Mouse (Mus musculus): Measurements from ENCODE around the gene Hs6st2. TPM values are rescaled to one million over a fixed set of nuclear protein-coding genes. Genes with fewer than 3 reads are reported as not detected.

The Hs6st2 gene
- total and polyA plus RNA-seq, 3 experiments, result not detected

DNA sequence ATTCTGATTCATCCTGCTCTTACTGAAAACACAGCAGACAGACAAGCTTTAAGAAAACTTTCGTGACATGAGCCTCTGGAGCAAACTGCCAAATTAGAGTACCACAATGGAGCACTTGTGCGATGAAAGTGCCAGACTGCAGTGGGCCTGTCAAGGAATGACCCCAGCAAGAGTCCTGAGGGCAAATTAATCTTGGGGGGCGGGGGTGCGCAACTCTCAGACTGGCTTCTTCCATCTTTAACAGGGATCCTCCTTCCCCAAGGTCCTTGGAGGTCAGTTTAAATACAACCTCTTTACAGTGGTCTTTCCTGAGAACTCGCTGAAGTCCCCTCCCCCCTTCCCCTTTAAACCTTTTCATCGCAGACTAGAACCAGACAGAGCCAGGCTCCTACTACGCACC, 45.9 kb downstream of the Hs6st2 start:
- Histone ChIP-seq H3K27ac (ENCODE audit: control insufficient read depth, low read depth, low read length) (no peak overlapping the region), H3K9ac (ENCODE audit: control insufficient read depth, low read depth, low read length, poor library complexity, severe bottlenecking) (no peak overlapping the region)

DNA sequence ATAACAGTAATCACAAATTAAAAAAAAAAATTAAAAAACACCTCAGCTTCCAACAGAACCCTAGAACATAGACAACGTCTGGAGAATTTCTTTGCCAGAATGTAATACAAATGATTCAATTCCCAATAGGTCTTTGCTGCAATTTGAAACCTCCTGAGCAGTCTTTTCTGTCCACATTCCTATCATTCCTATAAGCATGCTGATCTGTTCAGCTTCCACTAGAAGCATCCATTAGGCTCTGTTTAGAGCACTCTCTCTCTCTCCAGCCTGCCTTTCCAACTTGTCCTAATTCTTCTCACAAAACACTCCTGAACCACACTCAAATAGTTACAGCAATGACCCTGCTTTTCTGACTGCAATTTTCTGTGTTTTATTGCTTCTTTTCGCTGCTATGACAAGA, 50.3 kb downstream of the Hs6st2 start:
- no peak for DNase-seq (ENCODE audit: low read depth, low spot score)
- no peak overlapping the region for H3K9ac ChIP-seq (ENCODE audit: control insufficient read depth, low read depth, low read length, poor library complexity, severe bottlenecking)
- no peaks in the 10 kb centered on the region for H3K27me3 ChIP-seq (ENCODE audit: control insufficient read depth in 1 of 2, insufficient read depth in 2 of 2, low read length in 2 of 2)
- TF ChIP-seq SMC3 (IDR thresholded peaks at IDR 0.05; ENCODE audit: low read depth, low read length), result no peak
- TF ChIP-seq MYB (IDR thresholded peaks at IDR 0.05; ENCODE audit: low read depth, low read length), result no peak
- TF ChIP-seq UBTF (IDR thresholded peaks at IDR 0.05; ENCODE audit: borderline replicate concordance, insufficient read depth, low read depth, low read length), result no peak
- no peak for TF ChIP-seq E2F4 (IDR thresholded peaks at IDR 0.05; ENCODE audit: borderline replicate concordance, low read depth, low read length)
- TF ChIP-seq ELF1 (IDR thresholded peaks at IDR 0.05; ENCODE audit: low read depth, low read length), result no peak
- no peaks in the 10 kb centered on the region for H3K36me3 ChIP-seq (ENCODE audit: control insufficient read depth in 1 of 2, insufficient read depth in 2 of 2, low read length in 2 of 2)
- H3K79me2 ChIP-seq (ENCODE audit: control insufficient read depth, insufficient read depth, low read length, poor library complexity), result no peaks in the 10 kb centered on the region
- H3K27ac ChIP-seq (ENCODE audit: control insufficient read depth, low read depth, low read length), result no peak overlapping the region
- no peak overlapping the region for H3K4me3 ChIP-seq (ENCODE audit: control insufficient read depth in 1 of 2, insufficient read depth in 1 of 2, low read depth in 2 of 2, low read length in 2 of 2)
- no peaks in the 10 kb centered on the region for H3K9me3 ChIP-seq (replicated peaks; ENCODE audit: insufficient read depth, low read length)
- H3K4me1 ChIP-seq (ENCODE audit: control insufficient read depth in 1 of 2, insufficient read depth in 2 of 2, low read length in 2 of 2), result no peaks in the 10 kb centered on the region

More for the DNA sequence above, 45.9 kb downstream of the Hs6st2 start:
- Histone ChIP-seq H3K79me2 (ENCODE audit: control insufficient read depth, insufficient read depth, low read length, poor library complexity) (no peaks in the 10 kb centered on the region), H3K4me3 (ENCODE audit: control insufficient read depth in 1 of 2, insufficient read depth in 1 of 2, low read depth in 2 of 2, low read length in 2 of 2) (no peak overlapping the region), H3K36me3 (ENCODE audit: control insufficient read depth in 1 of 2, insufficient read depth in 2 of 2, low read length in 2 of 2) (no peaks in the 10 kb centered on the region), H3K27me3 (ENCODE audit: control insufficient read depth in 1 of 2, insufficient read depth in 2 of 2, low read length in 2 of 2) (no peaks in the 10 kb centered on the region), H3K4me1 (ENCODE audit: control insufficient read depth in 1 of 2, insufficient read depth in 2 of 2, low read length in 2 of 2) (no peaks in the 10 kb centered on the region), H3K9me3 (replicated peaks; ENCODE audit: insufficient read depth, low read length) (no peaks in the 10 kb centered on the region)
- DNase-seq (ENCODE audit: low read depth, low spot score), result no peak
- TF ChIP-seq POLR2AphosphoS5 (IDR thresholded peaks at IDR 0.05; ENCODE audit: borderline replicate concordance, low read depth, low read length), result no peak
- TF ChIP-seq ZC3H11A (IDR thresholded peaks at IDR 0.05; ENCODE audit: low read depth, low read length), result no peak
- TF ChIP-seq MYB (IDR thresholded peaks at IDR 0.05; ENCODE audit: low read depth, low read length), result no peak
- TF ChIP-seq MAX (IDR thresholded peaks at IDR 0.05; ENCODE audit: low read length), result no peak
- TF ChIP-seq POLR2A (IDR thresholded peaks at IDR 0.05; ENCODE audit: control insufficient read depth in 1 of 2, insufficient read depth in 1 of 2, low read depth in 1 of 2, low read length in 2 of 2, poor library complexity in 1 of 2), result no peak
- TF ChIP-seq GABPA (IDR thresholded peaks at IDR 0.05; ENCODE audit: low read depth, low read length), result no peak

DNA sequence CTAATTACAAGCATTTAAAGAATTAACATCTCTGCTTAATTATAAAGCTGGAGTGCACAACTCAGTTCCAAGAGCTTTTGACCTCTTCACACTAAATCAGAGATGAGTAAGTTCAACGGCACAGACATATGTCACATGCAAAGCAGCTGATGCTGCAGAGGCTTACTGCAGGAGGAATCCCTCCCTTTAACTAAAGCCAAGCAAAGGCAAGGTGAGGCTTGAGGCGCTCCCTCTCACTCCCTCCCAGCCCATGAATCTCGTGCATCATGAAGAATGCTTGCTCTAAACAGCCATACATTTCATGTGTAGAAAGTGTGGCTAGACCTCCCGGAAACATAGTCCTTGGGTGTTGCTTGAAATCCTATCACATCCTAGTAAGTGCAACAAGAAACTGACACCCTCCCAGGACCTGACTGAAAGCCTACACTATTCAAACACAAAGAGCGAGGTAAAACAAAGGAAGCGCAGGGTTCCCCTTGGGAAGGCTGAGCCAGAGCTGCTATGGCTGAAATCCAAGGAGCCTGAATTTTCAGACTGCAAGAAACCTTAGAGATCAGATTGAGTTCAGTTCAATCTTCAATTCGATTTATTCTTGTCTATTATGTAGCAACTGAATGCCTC, 67.2 kb downstream of the Hs6st2 start:
- Histone ChIP-seq H3K9ac (ENCODE audit: control insufficient read depth, low read depth, low read length, poor library complexity, severe bottlenecking) (no peak overlapping the region), H3K4me1 (ENCODE audit: control insufficient read depth in 1 of 2, insufficient read depth in 2 of 2, low read length in 2 of 2) (no peaks in the 10 kb centered on the region), H3K27ac (ENCODE audit: control insufficient read depth, low read depth, low read length) (no peak overlapping the region), H3K79me2 (ENCODE audit: control insufficient read depth, insufficient read depth, low read length, poor library complexity) (no peaks in the 10 kb centered on the region), H3K36me3 (ENCODE audit: control insufficient read depth in 1 of 2, insufficient read depth in 2 of 2, low read length in 2 of 2) (no peaks in the 10 kb centered on the region), H3K27me3 (ENCODE audit: control insufficient read depth in 1 of 2, insufficient read depth in 2 of 2, low read length in 2 of 2) (no peaks in the 10 kb centered on the region), H3K4me3 (ENCODE audit: control insufficient read depth in 1 of 2, insufficient read depth in 1 of 2, low read depth in 2 of 2, low read length in 2 of 2) (no peak overlapping the region), H3K9me3 (replicated peaks; ENCODE audit: insufficient read depth, low read length) (no peaks in the 10 kb centered on the region)
- no peak for DNase-seq (ENCODE audit: low read depth, low spot score)
- TF ChIP-seq BHLHE40 (IDR thresholded peaks at IDR 0.05; ENCODE audit: borderline replicate concordance, low read depth, low read length), result no peak
- TF ChIP-seq MAX (IDR thresholded peaks at IDR 0.05; ENCODE audit: low read length), result no peak
- no peak for TF ChIP-seq POLR2A (IDR thresholded peaks at IDR 0.05; ENCODE audit: control insufficient read depth in 1 of 2, insufficient read depth in 1 of 2, low read depth in 1 of 2, low read length in 2 of 2, poor library complexity in 1 of 2)
- TF ChIP-seq EP300 (IDR thresholded peaks at IDR 0.05; ENCODE audit: low read depth in 1 of 2, low read length in 2 of 2), result no peak
- no peak for TF ChIP-seq ELF1 (IDR thresholded peaks at IDR 0.05; ENCODE audit: low read depth, low read length)
- no peak for TF ChIP-seq ZC3H11A (IDR thresholded peaks at IDR 0.05; ENCODE audit: low read depth, low read length)
- no peak for TF ChIP-seq USF2 (IDR thresholded peaks at IDR 0.05; ENCODE audit: borderline replicate concordance in 1 of 2, insufficient read depth in 1 of 2, low read depth in 1 of 2, low read length in 2 of 2)
- no peak for TF ChIP-seq USF1 (IDR thresholded peaks at IDR 0.05; ENCODE audit: low read depth, low read length)
- no peak for TF ChIP-seq MAFK (IDR thresholded peaks at IDR 0.05; ENCODE audit: borderline replicate concordance, low read depth, low read length)
- TF ChIP-seq ETS1 (IDR thresholded peaks at IDR 0.05; ENCODE audit: low read depth, low read length), result no peak
- no peak for TF ChIP-seq NELFE (IDR thresholded peaks at IDR 0.05; ENCODE audit: low read depth, low read length)

Measured in MEL (cell line).